Mouse (Mus musculus) NIH3T3 (cell line): ENCODE results near the gene Serpina12.

Experiments used
- DNase-seq: peaks from one replicate; pipeline ENCODE4 v3.0.0-alpha.2; 2012; ENCODE audit warnings: low read depth

Serpina12 gene

DNA sequence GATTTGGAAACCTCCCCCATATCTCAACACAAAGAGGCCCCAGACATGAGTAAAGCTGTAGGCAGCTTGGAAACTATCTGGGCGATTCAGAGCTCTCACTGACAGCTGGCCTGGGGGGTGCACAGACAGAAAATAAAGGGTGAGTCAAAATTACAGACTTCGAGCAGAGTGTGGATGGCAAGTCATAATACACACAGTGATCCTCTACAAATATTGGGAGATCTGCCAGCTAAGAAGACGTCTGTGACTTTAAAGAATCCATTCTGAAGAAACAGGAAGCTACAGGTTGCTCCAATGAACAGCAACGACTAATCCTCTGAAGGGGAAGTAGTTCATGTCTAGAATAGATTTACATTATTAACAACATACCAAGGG, 41.0 kb downstream of the Serpina12 start:
- peak; percentile 74 for DNase-seq

DNA sequence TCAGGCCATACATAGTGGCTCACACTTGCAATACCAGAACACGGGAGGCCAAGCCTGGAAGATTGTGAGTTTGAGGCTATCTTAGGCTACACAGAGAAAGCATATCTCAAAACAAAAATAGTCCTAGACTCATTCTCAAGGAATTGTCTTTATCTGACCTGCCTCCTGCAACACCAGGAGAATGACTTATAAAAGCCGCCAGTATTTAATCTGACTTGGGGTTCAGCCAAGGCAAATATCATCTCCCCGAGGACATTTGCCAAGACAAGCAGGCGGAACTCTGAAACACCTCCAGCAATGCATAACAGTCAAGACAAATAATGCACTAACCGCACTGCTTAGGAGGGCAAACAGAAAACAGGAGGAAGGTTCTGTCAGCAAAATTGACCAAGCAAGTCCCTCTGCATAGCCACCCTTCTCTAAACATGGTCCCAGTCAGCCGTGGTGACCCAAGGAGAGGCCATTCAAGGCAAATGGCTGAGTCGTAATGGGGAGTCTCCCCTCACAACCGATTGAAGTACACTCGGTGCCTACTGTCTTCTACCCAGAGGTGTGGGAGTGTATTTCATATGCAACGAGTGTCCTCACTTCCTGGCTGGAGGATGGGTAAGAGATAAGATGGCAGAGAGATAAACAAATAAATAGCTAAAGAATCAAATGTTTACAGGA, 41.5 kb downstream of the Serpina12 start:
- peak; percentile 84 for DNase-seq

DNA sequence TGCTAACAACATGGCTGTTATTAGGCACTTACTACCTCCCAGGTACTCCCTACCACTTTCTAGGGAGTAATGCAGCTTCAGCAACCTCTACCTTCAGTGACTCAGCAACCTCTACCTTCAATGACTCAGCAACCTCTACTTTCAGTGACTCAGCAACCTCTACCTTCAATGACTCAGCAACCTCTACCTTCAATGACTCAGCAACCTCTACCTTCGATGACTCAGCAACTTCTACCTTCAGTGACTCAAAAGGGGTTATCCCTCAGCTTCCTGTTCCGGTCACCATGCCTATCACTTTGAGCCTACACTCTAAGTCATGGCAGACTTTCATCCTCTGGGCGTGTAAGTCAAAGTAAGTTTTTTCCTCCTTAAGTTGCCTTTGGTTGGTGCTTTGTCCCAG, 43.6 kb downstream of the Serpina12 start:
- DNase-seq: no peak

DNA sequence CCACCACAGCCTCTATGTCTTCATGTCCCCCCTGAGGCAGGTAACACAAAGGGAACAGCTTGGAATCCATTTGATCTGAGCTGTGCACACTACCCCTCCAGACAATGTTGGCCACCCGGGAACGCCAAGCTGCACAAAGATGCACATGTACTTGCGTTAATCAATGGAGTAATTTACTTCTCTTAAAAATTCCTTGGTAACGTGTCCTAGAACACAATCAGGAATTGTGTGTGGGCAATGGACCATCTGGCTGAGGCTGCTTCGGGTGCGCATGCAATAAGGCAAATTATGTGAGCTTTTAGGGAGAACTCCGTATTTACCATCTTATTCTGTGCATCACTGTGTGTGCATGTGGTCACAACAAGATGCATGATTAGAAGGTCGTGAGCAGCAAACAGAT, 44.6 kb downstream of the Serpina12 start:
- DNase-seq: no peak

DNA sequence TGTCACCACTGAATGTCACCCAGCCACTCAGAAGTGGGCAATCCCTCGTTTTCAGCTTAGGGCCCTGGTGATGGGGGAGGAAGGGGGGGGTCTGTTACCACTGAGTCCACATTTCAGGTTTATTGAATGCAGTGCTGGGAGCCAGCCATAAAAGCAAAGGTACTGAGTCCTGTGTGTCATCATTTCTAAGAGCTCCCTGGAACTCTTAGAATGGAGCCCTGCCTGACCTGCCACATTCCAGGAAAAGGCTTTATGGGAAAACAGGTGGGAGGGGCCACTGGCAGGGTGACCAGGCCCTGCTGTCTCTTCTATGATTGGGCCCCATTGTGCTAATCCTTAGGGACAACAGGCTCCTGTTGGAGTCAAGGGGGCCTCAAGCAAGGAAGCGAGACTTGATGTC, 47.7 kb downstream of the Serpina12 start:
- DNase-seq: no peak

DNA sequence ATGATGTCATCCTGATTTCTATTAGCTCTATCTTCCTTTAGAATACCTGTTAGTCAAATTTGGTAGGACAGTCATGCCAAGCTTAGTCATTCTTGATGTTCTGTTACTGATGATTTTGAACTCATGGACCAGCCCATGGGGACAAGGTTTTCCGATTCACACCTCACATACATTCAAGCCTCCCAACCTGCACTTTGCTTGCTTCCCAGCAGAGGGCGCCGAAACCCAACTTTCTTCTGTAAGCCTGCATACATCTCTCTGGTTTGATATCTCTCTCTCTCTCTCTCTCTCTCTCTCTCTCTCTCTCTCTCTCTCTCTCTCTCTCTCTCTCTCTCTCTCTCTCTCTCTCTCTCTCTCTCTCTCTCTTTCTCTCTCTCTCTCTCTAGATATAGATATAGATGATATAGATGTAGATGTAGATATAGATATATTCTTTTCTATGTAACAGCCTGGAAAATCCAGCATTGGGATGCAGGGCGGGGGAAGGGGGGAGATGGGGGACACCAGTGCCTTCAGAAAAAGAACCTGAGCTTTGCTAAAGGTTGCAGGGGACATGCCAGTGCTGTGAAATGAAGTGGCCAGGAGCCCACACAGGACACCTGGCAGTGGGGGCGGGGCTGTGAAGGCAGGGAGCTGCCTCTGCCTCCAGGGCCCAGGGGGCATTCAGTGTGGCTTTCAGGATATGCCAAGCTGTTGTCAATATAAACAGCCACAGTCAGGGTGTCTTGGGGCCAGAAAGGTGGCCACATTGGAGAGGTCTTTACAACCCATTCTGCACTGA, 48.8 kb downstream of the Serpina12 start:
- DNase-seq: peak; percentile 89

DNA sequence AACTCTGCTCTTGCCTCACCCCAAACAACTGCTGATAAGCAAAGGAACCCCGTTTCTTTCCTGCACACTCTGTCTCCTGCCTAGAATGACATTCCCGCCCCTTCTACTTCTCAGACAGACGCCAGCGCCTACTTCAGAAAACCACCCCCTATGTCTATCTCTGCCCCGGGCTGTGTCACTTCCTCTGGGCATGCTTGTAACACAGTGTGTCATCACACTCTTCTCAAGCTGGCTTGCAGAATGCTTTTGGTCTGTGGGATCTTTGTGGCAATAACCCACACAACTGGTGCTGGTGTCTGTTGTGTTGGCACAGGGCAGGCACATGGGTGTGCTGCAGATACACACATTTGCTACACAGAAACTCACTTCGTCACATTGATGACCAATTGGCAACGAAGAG, 51.3 kb downstream of the Serpina12 start:
- no peak for DNase-seq

DNA sequence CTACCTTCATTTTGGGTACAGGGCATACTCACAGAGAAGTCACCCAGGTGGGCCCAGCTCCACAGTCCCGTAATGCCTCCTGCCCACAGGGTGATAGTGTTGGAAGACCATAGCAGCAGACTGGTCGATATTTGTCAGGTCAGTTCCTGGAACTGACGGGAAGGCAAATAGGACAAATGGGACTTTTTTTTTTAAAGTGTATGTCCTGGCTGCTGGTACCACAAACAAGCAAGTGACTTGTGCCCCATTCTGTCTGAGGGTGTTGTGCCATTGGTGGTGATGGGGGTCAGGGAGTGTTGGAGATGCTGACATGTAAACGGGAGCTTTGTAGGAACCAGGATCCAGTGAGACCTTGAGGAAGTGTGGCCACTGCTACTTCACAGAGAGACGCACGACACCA, 54.4 kb downstream of the Serpina12 start, which contains the start of gene Serpina11:
Gene Serpina11, minus strand, starts transcription at position 101 of the 400 bp plus-strand sequence.
- DNase-seq: no peak

DNA sequence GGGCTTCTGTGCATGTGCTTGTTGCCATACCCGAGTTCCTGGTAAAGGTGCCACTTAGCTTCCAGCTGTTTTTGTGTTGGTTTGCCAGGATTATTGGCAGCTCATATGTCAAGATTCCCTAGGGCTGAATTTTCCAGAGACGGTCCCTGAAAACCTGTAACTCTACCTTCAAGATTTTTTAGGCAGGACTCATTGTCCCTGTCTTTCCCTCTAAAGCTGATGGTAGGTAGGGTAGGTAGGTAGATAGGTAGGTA, 54.8 kb downstream of the Serpina12 start:
- DNase-seq: no peak

DNA sequence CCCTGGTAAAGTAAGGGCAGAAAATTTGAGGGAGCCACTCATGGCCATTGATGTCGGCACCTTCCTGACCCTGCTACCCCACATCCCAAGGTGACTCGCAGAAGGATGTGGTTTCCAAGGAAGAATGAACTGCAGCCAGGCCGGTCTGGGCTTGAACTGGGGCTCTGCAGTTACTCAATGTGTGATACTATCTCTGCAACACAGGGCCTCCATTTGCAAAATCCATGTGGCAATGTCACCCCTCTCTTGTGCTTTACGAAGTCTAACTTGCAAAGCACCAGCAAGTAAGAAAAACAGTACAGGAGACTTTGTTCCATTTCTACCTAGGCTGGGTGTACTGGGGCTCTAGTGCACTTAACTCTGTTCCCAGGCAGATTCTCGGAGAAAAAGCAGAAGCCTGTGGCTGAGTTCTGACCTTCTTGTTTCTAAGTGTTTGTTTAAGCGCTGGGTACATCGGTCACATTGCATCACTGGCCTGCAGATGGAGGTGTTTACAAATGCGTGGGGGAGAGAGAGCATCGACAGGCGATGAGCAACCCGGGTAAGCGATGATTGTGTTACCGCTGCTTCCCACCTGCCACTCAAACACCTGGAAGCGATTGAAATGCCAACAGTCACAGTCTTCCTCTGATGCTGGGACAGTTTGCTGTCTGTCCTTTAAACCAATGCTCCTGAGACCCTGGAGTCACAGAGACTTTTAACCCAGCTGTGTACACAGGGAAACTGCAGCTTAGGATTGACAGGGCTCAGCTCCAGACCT, 55.3 kb downstream of the Serpina12 start:
- no peak for DNase-seq

DNA sequence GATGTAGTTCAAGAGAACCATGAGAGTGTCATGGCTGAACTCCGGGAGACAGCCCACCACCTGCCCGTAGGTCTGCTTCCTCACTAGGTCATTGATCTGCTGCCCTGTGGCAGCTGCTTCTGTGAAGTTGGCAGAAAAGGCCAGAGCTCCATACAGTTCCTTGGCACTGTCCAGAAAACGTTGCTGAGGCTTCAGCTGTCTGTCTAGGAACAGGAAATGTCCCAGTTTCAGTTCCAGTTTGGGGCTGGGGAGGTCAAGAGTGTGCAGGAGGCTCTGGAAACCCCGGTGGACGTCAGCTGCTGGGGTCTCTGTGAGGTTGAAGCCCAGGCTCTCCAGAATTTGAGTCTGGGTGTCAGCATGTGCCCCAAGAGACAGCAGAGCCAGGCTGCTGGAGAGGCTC, 58.4 kb downstream of the Serpina12 start:
- DNase-seq: no peak

DNA sequence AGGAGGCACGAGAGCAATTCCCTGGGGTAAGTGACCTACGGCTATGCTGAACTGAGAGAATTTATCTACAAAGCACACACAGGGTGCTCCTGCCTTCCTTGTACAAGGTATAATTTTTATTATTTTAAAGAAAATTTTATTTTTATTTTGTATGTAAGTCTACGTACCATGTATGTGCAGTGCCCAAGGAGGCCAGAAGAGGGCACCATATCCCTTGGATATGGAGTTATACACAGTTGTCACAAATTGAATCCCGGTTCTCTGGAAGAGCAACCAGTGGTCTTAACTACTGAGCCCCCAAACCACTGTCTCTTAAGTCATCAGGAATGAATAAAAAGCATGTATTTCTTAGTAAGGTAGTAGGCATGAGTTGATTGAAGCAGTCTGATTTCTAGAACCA, 59.3 kb downstream of the Serpina12 start:
- peak; percentile 88 for DNase-seq

DNA sequence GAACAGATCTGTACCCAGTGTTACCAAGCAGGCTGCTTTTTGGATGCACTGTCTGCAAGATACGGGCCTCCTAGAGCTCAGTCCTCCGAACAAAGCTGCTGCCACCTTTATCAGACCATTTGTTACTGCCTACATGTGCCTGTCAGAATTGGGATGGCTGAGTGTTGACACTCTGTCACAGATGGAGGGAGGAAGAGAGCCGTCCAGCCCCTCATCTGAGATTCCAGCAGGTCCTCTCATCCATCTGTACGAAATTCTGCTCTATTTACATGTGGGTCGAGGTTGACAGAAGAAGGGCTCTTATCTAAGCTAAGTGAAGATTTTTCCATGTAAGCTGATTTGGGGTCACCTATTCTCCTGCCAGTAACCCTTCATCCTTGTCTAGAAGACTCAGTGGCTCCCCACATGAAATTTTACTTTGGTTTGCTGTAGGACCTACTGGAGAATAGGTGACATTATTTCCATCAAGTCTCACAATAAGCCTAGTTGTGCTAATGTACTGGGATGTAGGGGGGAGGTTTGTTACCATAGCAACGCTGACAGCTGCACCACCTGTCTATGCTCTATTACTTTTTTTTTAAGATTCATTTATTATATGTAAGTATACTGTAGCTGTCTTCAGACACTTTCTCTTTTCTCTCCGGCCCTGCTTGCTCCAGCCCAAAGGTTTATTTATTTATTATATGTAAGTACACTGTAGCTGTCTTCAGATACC, 62.4 kb downstream of the Serpina12 start:
- no peak for DNase-seq
